Mouse (Mus musculus): ENCODE data around the gene Arhgap29.

- TF ChIP-seq CTCF (IDR thresholded peaks at IDR 0.05; ENCODE audit: extremely low read depth, insufficient read depth, insufficient read length, insufficient replicate concordance), result no peak
- TF ChIP-seq POLR2A (IDR thresholded peaks at IDR 0.05; ENCODE audit: low read depth, low read length), result peak; percentile 30; the same call in 1 of the 2 replicates
Measured at GRCm38 (mm10) chr3:121967681-121968476, 15.5 kb downstream of the Arhgap29 start.

All from spleen, adult 2 months (tissue).